13 mouse cellular contexts compared by ENCODE assay signal in genomic region chr4:9025821-9026470, GRCm38 (mm10).
DNase-seq lines count a peak whose midpoint lies in the region; ATAC-seq and TF ChIP-seq lines count a peak whose summit lies in the region.
"Had no signal": no experiment of that assay in that cellular context is flagged by ENCODE, and none has a peak within 500 bp of the region (broad histone marks: within the 10 kb centered on the region; RNA-seq: fewer than 3 reads in every experiment).

No protein-coding gene starts in this region.

- TF ChIP-seq CTCF in stomach, postnatal 0 days (IDR thresholded peaks at IDR 0.05; ENCODE audit: low read depth), result no peak

- DNase-seq in forebrain, embryonic 11.5 days (ENCODE audit: low spot score), result no peak
- DNase-seq in stomach, postnatal 0 days (ENCODE audit: low spot score), result peak; percentile 49
- no peak for DNase-seq in layer of hippocampus, postnatal 36 days
- DNase-seq: heart, postnatal 14 days; right cerebral cortex, postnatal 14 days; thymus, postnatal 14 days had no signal

- H3K36me3 ChIP-seq in forebrain, embryonic 12.5 days (replicated peaks), result no peaks in the 10 kb centered on the region
- H3K36me3 ChIP-seq in forebrain, embryonic 11.5 days (ENCODE audit: control insufficient read depth, insufficient read depth, low read length), result no peaks in the 10 kb centered on the region
- no peaks in the 10 kb centered on the region for H3K36me3 ChIP-seq in megakaryocyte, embryonic 14.5 days (replicated peaks; ENCODE audit: low read length)
- H3K36me3 ChIP-seq in forebrain, embryonic 16.5 days (ENCODE audit: control insufficient read depth, insufficient read depth), result no peaks in the 10 kb centered on the region
- H3K36me3 ChIP-seq in stomach, postnatal 0 days (ENCODE audit: control insufficient read depth, insufficient read depth, low read length), result no peaks in the 10 kb centered on the region
- H3K36me3 ChIP-seq: embryonic facial prominence, embryonic 10.5 days; liver, embryonic 15.5 days; midbrain, embryonic 12.5 days had no signal

- H3K4me3 ChIP-seq in forebrain, embryonic 12.5 days (replicated peaks), result no peak overlapping the region
- no peak overlapping the region for H3K4me3 ChIP-seq in forebrain, embryonic 11.5 days (ENCODE audit: low read depth, low read length)
- H3K4me3 ChIP-seq in megakaryocyte, embryonic 14.5 days (replicated peaks), result peak overlapping the region; percentile 42
- H3K4me3 ChIP-seq in forebrain, embryonic 16.5 days (replicated peaks; ENCODE audit: low read length), result no peak overlapping the region
- no peak overlapping the region for H3K4me3 ChIP-seq in stomach, postnatal 0 days (ENCODE audit: low read depth, low read length)
- H3K4me3 ChIP-seq: embryonic facial prominence, embryonic 10.5 days; liver, embryonic 15.5 days; midbrain, embryonic 12.5 days had no signal

- H3K9ac ChIP-seq in forebrain, embryonic 12.5 days, result no peak overlapping the region
- no peak overlapping the region for H3K9ac ChIP-seq in forebrain, embryonic 11.5 days (ENCODE audit: low read length)
- H3K9ac ChIP-seq in forebrain, embryonic 16.5 days (replicated peaks; ENCODE audit: low read depth, low read length), result no peak overlapping the region
- H3K9ac ChIP-seq in stomach, postnatal 0 days (ENCODE audit: low read length), result no peak overlapping the region
- H3K9ac ChIP-seq: liver, embryonic 15.5 days; midbrain, embryonic 12.5 days had no signal

- no peak overlapping the region for H3K4me2 ChIP-seq in forebrain, embryonic 12.5 days
- H3K4me2 ChIP-seq in forebrain, embryonic 11.5 days (ENCODE audit: low read depth, low read length, severe bottlenecking), result no peak overlapping the region
- H3K4me2 ChIP-seq in forebrain, embryonic 16.5 days (ENCODE audit: low read length), result no peak overlapping the region
- H3K4me2 ChIP-seq in stomach, postnatal 0 days (replicated peaks; ENCODE audit: low read depth), result no peak overlapping the region
- H3K4me2 ChIP-seq: liver, embryonic 15.5 days; midbrain, embryonic 12.5 days had no signal

- H3K4me1 ChIP-seq in forebrain, embryonic 12.5 days, result peaks cover 30% of the 10 kb centered on the region
- H3K4me1 ChIP-seq in forebrain, embryonic 11.5 days (replicated peaks; ENCODE audit: control insufficient read depth, insufficient read depth, low read length), result peaks cover 2% of the 10 kb centered on the region; the same call in 1 of the 2 replicates
- H3K4me1 ChIP-seq in megakaryocyte, embryonic 14.5 days, result peaks cover 61% of the 10 kb centered on the region
- H3K4me1 ChIP-seq in forebrain, embryonic 16.5 days (replicated peaks; ENCODE audit: control insufficient read depth, insufficient read depth, low read length), result peaks cover 24% of the 10 kb centered on the region
- no peaks in the 10 kb centered on the region for H3K4me1 ChIP-seq in stomach, postnatal 0 days (replicated peaks; ENCODE audit: control insufficient read depth, insufficient read depth)

- peak overlapping the region; percentile 50 for H3K27ac ChIP-seq in forebrain, embryonic 12.5 days
- H3K27ac ChIP-seq in forebrain, embryonic 11.5 days (ENCODE audit: low read depth, low read length), result no peak overlapping the region
- H3K27ac ChIP-seq in forebrain, embryonic 16.5 days (ENCODE audit: low read length), result peak overlapping the region; percentile 8
- no peak overlapping the region for H3K27ac ChIP-seq in stomach, postnatal 0 days (replicated peaks)
- H3K27ac ChIP-seq: embryonic facial prominence, embryonic 10.5 days; liver, embryonic 15.5 days; midbrain, embryonic 12.5 days had no signal

- WGBS in forebrain, embryonic 12.5 days, result 57% methylated on average over 8 of the region's 8 CpGs
- 53% methylated on average over 8 of the region's 8 CpGs for WGBS in forebrain, embryonic 11.5 days
- 50% methylated on average over 8 of the region's 8 CpGs for WGBS in forebrain, embryonic 16.5 days
- 63% methylated on average over 8 of the region's 8 CpGs for WGBS in stomach, postnatal 0 days

- no peak for TF ChIP-seq EP300 in stomach, postnatal 0 days (optimal IDR thresholded peaks at IDR 0.05)

- 0 out of 2 replicates have a peak, but pooled peaks cover 5% of the 10 kb centered on the region for H3K27me3 ChIP-seq in forebrain, embryonic 12.5 days
- no peaks in the 10 kb centered on the region for H3K27me3 ChIP-seq in forebrain, embryonic 11.5 days (ENCODE audit: control insufficient read depth, insufficient read depth, low read length)
- peaks cover 12% of the 10 kb centered on the region for H3K27me3 ChIP-seq in megakaryocyte, embryonic 14.5 days (replicated peaks)
- no peaks in the 10 kb centered on the region; the same call in 1 of the 2 replicates for H3K27me3 ChIP-seq in forebrain, embryonic 16.5 days (replicated peaks; ENCODE audit: control insufficient read depth, insufficient read depth, low read length)
- H3K27me3 ChIP-seq in stomach, postnatal 0 days (ENCODE audit: control insufficient read depth, insufficient read depth, low read length), result no peaks in the 10 kb centered on the region
- H3K27me3 ChIP-seq: liver, embryonic 15.5 days; midbrain, embryonic 12.5 days had no signal

- ATAC-seq in forebrain, embryonic 12.5 days (ENCODE audit: low FRiP score), result no peak
- ATAC-seq in forebrain, embryonic 11.5 days (replicated peaks; ENCODE audit: low FRiP score), result no peak
- no peak for ATAC-seq in megakaryocyte, adult 5-6 weeks (ENCODE audit: poor library complexity, severe bottlenecking)
- no peak for ATAC-seq in forebrain, embryonic 16.5 days
- ATAC-seq in stomach, postnatal 0 days (ENCODE audit: low FRiP score, low TSS enrichment), result peak; percentile 70

- H3K9me3 ChIP-seq in forebrain, embryonic 12.5 days, result no peaks in the 10 kb centered on the region
- H3K9me3 ChIP-seq in forebrain, embryonic 11.5 days (ENCODE audit: control insufficient read depth, low read length), result no peaks in the 10 kb centered on the region
- H3K9me3 ChIP-seq in megakaryocyte, embryonic 14.5 days, result peaks cover 6% of the 10 kb centered on the region
- no peaks in the 10 kb centered on the region for H3K9me3 ChIP-seq in forebrain, embryonic 16.5 days (ENCODE audit: control insufficient read depth, low read length)
- no peaks in the 10 kb centered on the region for H3K9me3 ChIP-seq in stomach, postnatal 0 days (ENCODE audit: control insufficient read depth, low read length)
- H3K9me3 ChIP-seq: embryonic facial prominence, embryonic 10.5 days; liver, embryonic 15.5 days; midbrain, embryonic 12.5 days had no signal

Comparison
In these comparisons a context has a peak if more than half of its experiments do, and no peak if none do; other contexts are left out.
1. H3K27ac ChIP-seq: peak in forebrain, embryonic 12.5 days (single experiment) and forebrain, embryonic 16.5 days (single experiment); none in forebrain, embryonic 11.5 days (single experiment) and stomach, postnatal 0 days (single experiment).